Mouse (Mus musculus) erythroid progenitor cell, adult 5-6 weeks (primary cell): ENCODE data around the gene Dusp27. TPM values are rescaled to one million over a fixed set of nuclear protein-coding genes. Genes with fewer than 3 reads are reported as not detected.

Experiments used
- ATAC-seq: replicated peaks from 2 replicates; pipeline ENCODE4 v1.8.0; 2016; ENCODE audit warnings: moderate number of reproducible peaks, mild to moderate bottlenecking, moderate TSS enrichment, inconsistent platforms; ENCODE audit not compliant: poor library complexity, low FRiP score, severe bottlenecking
- total RNA-seq, 2 experiments: library from RNA; stranded (forward) in 1 of 2; stranded (reverse) in 1 of 2; fragments of 150-400 nt in 1 of 2; fragments of 186-747, 209-891 nt in 1 of 2; gene quantifications; 2 replicates each; pipeline versions ENCODE4 v1.2.3 to v1.2.4; 2015 to 2017; ENCODE audit warnings: low replicate concordance in 2 of 2

Gene Dusp27
- total RNA-seq (2015; ENCODE audit: low replicate concordance) (not detected in 2 replicates), total RNA-seq (2017; ENCODE audit: low replicate concordance) (not detected in 2 replicates)

GRCm38 (mm10) chr1:166127719-166128118 is at the start of gene Dusp27:
Gene Dusp27 (minus strand): TSS chr1:166127922.
- ATAC-seq: no peak

- ATAC-seq: no peak
Observed at GRCm38 (mm10) chr1:166173621-166174020, 45.9 kb upstream of the Dusp27 start.

- no peak for ATAC-seq
Observed at GRCm38 (mm10) chr1:166172992-166173391, 45.3 kb upstream of the Dusp27 start.

- ATAC-seq: no peak
Observed at GRCm38 (mm10) chr1:166170852-166171251, 43.1 kb upstream of the Dusp27 start.

- ATAC-seq: no peak
Observed at GRCm38 (mm10) chr1:166169713-166170112, 42.0 kb upstream of the Dusp27 start.

GRCm38 (mm10) chr1:166168017-166168416 is 40.3 kb upstream of the Dusp27 start:
- ATAC-seq: no peak

GRCm38 (mm10) chr1:166167405-166167804 is 39.7 kb upstream of the Dusp27 start:
- no peak for ATAC-seq

GRCm38 (mm10) chr1:166165159-166165558 is 37.4 kb upstream of the Dusp27 start:
- no peak for ATAC-seq

GRCm38 (mm10) chr1:166164580-166164979 is 36.9 kb upstream of the Dusp27 start:
- no peak for ATAC-seq

- peak; percentile 64 for ATAC-seq
Observed at GRCm38 (mm10) chr1:166160569-166161445, 33.1 kb upstream of the Dusp27 start.

GRCm38 (mm10) chr1:166160111-166160510 is 32.4 kb upstream of the Dusp27 start:
- no peak for ATAC-seq

GRCm38 (mm10) chr1:166158664-166159063 is 30.9 kb upstream of the Dusp27 start:
- ATAC-seq: no peak

- ATAC-seq: no peak
Observed at GRCm38 (mm10) chr1:166157712-166158111, 30.0 kb upstream of the Dusp27 start.

- ATAC-seq: no peak
Observed at GRCm38 (mm10) chr1:166155113-166155494, 27.4 kb upstream of the Dusp27 start.

GRCm38 (mm10) chr1:166154162-166155112 is 26.7 kb upstream of the Dusp27 start:
- ATAC-seq: peak; percentile 53; the same call in 1 of the 2 replicates

- ATAC-seq: peak; percentile 65; the same call in 1 of the 2 replicates
Observed at GRCm38 (mm10) chr1:166153351-166154120, 25.8 kb upstream of the Dusp27 start.

- no peak for ATAC-seq
Observed at GRCm38 (mm10) chr1:166152034-166152433, 24.3 kb upstream of the Dusp27 start.

GRCm38 (mm10) chr1:166151341-166151740 is 23.6 kb upstream of the Dusp27 start:
- no peak for ATAC-seq

GRCm38 (mm10) chr1:166150035-166150434 is 22.3 kb upstream of the Dusp27 start:
- ATAC-seq: no peak

- no peak for ATAC-seq
Observed at GRCm38 (mm10) chr1:166149441-166149840, 21.7 kb upstream of the Dusp27 start.
